Mouse (Mus musculus) spleen, adult 2 months (tissue): ENCODE data around the gene Faf1. TPM values are rescaled to one million over a fixed set of nuclear protein-coding genes. Genes with fewer than 3 reads are reported as not detected.

Experiments used
- DNase-seq, 2 experiments: peaks; one replicate each; pipeline versions ENCODE4 v3.0.0 to v3.0.0-alpha.2; 2012 to 2021; ENCODE audit warnings: low spot score in 2 of 2, low read depth in 1 of 2
- H3K27ac ChIP-seq: fragments of 200-500 bp; 2 replicates; pipeline ENCODE4 v1.5.1; 2012; ENCODE audit warnings: low read length, inconsistent platforms; ENCODE audit not compliant: insufficient read depth
- H3K27me3 ChIP-seq: fragments of 200-500 bp; 2 replicates; pipeline ENCODE4 v1.6.1; 2012; ENCODE audit warnings: mild to moderate bottlenecking, moderate library complexity, low read length, inconsistent platforms; ENCODE audit not compliant: control insufficient read depth, insufficient read depth
- H3K36me3 ChIP-seq: fragments of 200-500 bp; 2 replicates; pipeline ENCODE4 v1.6.1; 2012; ENCODE audit warnings: mild to moderate bottlenecking, low read length, inconsistent platforms; ENCODE audit not compliant: control insufficient read depth, insufficient read depth
- H3K4me1 ChIP-seq: fragments of 200-500 bp; 2 replicates; pipeline ENCODE4 v1.6.1; 2011; ENCODE audit warnings: inconsistent platforms; ENCODE audit not compliant: control insufficient read depth, insufficient read depth, insufficient read length
- H3K4me3 ChIP-seq: fragments of 200-500 bp; 2 replicates; pipeline ENCODE4 v1.5.1; 2011; ENCODE audit warnings: mild to moderate bottlenecking, inconsistent platforms; ENCODE audit not compliant: insufficient read depth, insufficient read length; ENCODE audit errors: extremely low read depth
- CTCF ChIP-seq: fragments of 200-500 bp; IDR thresholded peaks from 2 replicates; pipeline ENCODE4 v1.5.1; 2011; ENCODE audit warnings: mild to moderate bottlenecking, inconsistent platforms; ENCODE audit not compliant: insufficient read depth, insufficient read length, insufficient replicate concordance; ENCODE audit errors: extremely low read depth
- POLR2A ChIP-seq: fragments of 200-500 bp; IDR thresholded peaks from 2 replicates; pipeline ENCODE4 v1.6.1; 2011; ENCODE audit warnings: low read depth, low read length, inconsistent platforms
- WGBS: fragments of 180-500 bp; shearing (Covaris S2); methylation state at CpG from one replicate; pipeline ENCODE4 v1.1.7; 2018; 5-methylcytosine and 5-hydroxymethylcytosine counted together
- polyA plus RNA-seq: library from polyadenylated mRNA; depleted of rRNA; stranded (reverse); fragments of >200 nt; gene quantifications from 2 replicates; pipeline ENCODE4 v1.2.3, GENCODE M21; 2012

Faf1 gene
- polyA plus RNA-seq, 1 experiment = 3.5 TPM

DNA sequence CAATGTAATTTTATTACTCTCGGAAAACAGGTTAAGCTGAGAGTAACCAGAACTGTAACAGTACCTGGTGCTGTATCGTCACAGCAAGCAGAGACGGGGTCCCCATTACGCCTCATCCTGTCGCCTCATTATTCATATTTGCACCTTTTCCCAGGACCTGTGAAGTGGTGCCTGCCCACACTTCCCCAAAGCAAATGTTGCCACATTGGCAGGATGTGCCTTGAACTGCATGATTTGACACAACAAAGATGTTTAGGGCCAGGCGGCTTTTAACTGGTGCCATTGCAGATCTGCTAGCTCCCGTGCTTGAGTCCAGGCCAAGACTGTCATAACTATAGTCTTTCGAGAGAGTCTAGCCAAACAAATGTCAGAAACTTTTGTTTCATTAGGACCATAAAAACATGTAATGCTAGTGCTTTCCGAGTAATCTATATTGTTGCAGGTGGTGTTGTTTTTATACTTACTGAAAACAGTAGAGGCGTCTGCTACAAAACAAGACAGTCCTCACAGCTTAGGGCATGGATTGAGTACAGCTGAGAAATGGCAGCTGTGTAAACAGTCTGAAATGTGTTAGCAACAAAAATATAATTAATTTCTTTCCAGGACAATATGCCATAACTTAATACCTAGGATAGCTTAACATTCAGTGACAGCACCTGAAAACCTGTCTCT, 121.3 kb downstream of the Faf1 start:
- H3K27me3 ChIP-seq = no peaks in the 10 kb centered on the region
- no peak overlapping the region for H3K27ac ChIP-seq
- H3K4me3 ChIP-seq = no peak overlapping the region
- WGBS = 87% methylated on average over 10 of the region's 10 CpGs
- TF ChIP-seq POLR2A (no peak), CTCF (no peak)
- no peaks in the 10 kb centered on the region for H3K4me1 ChIP-seq
- peaks cover 1% of the 10 kb centered on the region; the same call in 1 of the 2 replicates for H3K36me3 ChIP-seq
- no peak for DNase-seq

DNA sequence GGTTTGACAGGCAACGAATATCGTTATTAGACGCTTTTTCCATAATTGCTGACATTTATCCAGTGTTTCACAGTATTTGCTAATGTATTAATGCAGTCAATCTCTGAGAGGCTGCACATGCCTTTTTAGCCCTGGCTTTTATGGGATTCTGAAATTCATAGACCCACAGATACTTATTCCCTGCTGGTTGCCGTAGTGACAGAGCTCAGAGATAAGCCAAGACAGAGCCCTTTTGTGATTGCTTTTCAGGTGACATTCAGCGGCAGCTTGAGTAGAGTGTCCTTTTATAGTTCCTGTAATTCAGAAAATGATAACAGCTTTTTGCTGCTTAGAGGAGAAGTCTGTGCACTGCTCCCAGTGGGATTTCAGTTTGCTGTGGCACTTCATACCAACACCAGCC, 130.0 kb downstream of the Faf1 start:
- H3K36me3 ChIP-seq = peaks cover 1% of the 10 kb centered on the region; the same call in 1 of the 2 replicates
- no peaks in the 10 kb centered on the region for H3K4me1 ChIP-seq
- DNase-seq = no peak
- 92% methylated on average over 5 of the region's 5 CpGs for WGBS
- no peak overlapping the region for H3K27ac ChIP-seq
- H3K4me3 ChIP-seq = no peak overlapping the region
- TF ChIP-seq CTCF (no peak), POLR2A (no peak)
- no peaks in the 10 kb centered on the region for H3K27me3 ChIP-seq

DNA sequence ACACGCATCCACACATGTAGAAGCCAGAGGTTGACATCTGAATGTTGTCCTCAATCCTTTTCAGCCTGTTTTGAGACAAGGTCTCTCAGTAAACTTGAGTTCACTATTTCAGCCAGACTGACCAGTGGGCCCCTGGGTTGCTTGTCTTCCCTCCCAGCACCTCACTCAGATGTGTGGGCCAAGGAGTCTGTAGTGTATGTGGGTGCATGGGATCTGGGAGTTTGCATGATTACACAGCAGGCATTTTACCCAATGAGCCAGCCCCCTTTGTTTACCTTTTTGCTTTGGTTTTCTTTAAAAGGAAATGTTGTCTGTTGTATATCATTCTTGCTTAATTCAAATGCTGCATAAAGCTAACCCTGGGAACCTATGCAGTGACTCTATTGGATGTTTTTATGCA, 138.8 kb downstream of the Faf1 start:
- no peak for TF ChIP-seq CTCF
- no peak for TF ChIP-seq POLR2A
- Histone ChIP-seq H3K4me3 (no peak overlapping the region), H3K27me3 (no peaks in the 10 kb centered on the region), H3K27ac (no peak overlapping the region), H3K4me1 (no peaks in the 10 kb centered on the region), H3K36me3 (no peaks in the 10 kb centered on the region)
- WGBS = 98% methylated on average over 1 of the region's 1 CpGs
- no peak for DNase-seq

DNA sequence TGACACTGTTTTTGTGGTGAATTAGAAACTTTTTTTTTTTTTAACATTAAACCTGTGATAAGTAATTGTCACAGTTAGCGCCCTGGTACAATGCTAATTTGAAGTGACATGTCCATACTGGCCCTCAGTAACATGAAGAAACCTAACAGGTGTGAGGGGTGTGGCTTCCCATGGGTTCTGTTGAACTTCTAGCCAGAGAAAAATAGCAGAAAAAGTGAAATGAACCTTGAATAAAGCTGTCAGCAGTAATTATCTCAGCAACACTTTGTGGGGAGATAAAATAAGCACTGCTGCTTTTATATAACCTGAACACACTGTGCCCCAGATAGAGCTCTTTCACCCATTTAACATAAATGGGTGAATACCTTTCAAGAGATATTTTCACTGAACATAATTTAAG, 139.2 kb downstream of the Faf1 start:
- Histone ChIP-seq H3K4me3 (no peak overlapping the region), H3K4me1 (no peaks in the 10 kb centered on the region), H3K27me3 (no peaks in the 10 kb centered on the region), H3K36me3 (no peaks in the 10 kb centered on the region), H3K27ac (no peak overlapping the region)
- DNase-seq = no peak
- TF ChIP-seq POLR2A = no peak
- TF ChIP-seq CTCF = no peak
- WGBS = 93% methylated on average over 1 of the region's 1 CpGs

GRCm38 (mm10) chr4:109819455-109819854, 143.1 kb downstream of the Faf1 start:
- no peak overlapping the region for H3K4me3 ChIP-seq
- TF ChIP-seq CTCF = no peak
- TF ChIP-seq POLR2A = no peak
- DNase-seq = no peak

GRCm38 (mm10) chr4:109829800-109830199, 153.4 kb downstream of the Faf1 start:
- no peak for DNase-seq
- no peak overlapping the region for H3K27ac ChIP-seq
- no peaks in the 10 kb centered on the region for H3K36me3 ChIP-seq
- no peaks in the 10 kb centered on the region for H3K27me3 ChIP-seq
- 87% methylated on average over 3 of the region's 3 CpGs for WGBS
- no peaks in the 10 kb centered on the region for H3K4me1 ChIP-seq
- no peak overlapping the region for H3K4me3 ChIP-seq
- TF ChIP-seq CTCF = no peak
- no peak for TF ChIP-seq POLR2A

More at GRCm38 (mm10) chr4:109819455-109819854, 143.1 kb downstream of the Faf1 start:
- Histone ChIP-seq H3K36me3 (no peaks in the 10 kb centered on the region), H3K27me3 (no peaks in the 10 kb centered on the region), H3K4me1 (no peaks in the 10 kb centered on the region), H3K27ac (no peak overlapping the region)

- H3K27me3 ChIP-seq = no peaks in the 10 kb centered on the region
- WGBS = 91% methylated on average over 3 of the region's 3 CpGs
- H3K27ac ChIP-seq = no peak overlapping the region
- H3K4me1 ChIP-seq = no peaks in the 10 kb centered on the region
- H3K36me3 ChIP-seq = no peaks in the 10 kb centered on the region; the same call in 1 of the 2 replicates
- TF ChIP-seq POLR2A (no peak), CTCF (no peak)
- no peak overlapping the region for H3K4me3 ChIP-seq
- DNase-seq = no peak
Observed at GRCm38 (mm10) chr4:109857851-109858250, 181.5 kb downstream of the Faf1 start.
